Mouse (Mus musculus) CD4-positive, CD25-positive, alpha-beta regulatory T cell, adult 4 months (primary cell): Measurements from ENCODE around the gene Crat. TPM values are rescaled to one million over a fixed set of nuclear protein-coding genes. Genes with fewer than 3 reads are reported as not detected.

Experiments
- ATAC-seq: one replicate; pipeline ENCODE4 v1.8.0; 2017
- polyA plus RNA-seq, 2 experiments: library from polyadenylated mRNA; unstranded; fragments of 100-300 nt; shearing (Covaris generic); gene quantifications; one replicate each; pipeline ENCODE4 v1.2.1; 2017

Crat gene
- polyA plus RNA-seq, 2 experiments from 2014 or later = 1.1 to 2.2 TPM

GRCm38 (mm10) chr2:30403870-30404269 lies 11.7 kb downstream of the Crat start:
- ATAC-seq = no peak

DNA sequence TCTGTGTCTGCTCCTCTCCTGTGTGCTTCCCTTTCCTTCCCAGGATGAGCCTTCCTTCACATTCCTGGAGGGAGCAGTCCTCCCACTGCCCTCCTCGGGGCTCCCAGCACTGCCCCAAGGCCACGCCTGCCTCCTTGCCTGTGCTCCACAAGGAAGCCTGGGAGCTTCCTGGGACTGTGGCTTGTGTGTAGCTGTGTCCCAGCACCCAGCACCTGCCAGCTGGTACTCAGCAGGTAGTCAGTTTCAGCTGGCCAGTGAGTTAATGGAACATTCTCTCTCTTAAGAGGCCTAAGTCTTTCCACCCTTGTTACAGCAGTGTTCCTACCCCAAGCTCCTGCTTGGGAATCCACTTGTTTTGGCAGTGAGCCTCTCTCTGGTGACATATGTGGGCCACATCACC lies 12.8 kb downstream of the Crat start:
- no peak for ATAC-seq

GRCm38 (mm10) chr2:30402351-30402826 lies 13.2 kb downstream of the Crat start:
- no peak for ATAC-seq

DNA sequence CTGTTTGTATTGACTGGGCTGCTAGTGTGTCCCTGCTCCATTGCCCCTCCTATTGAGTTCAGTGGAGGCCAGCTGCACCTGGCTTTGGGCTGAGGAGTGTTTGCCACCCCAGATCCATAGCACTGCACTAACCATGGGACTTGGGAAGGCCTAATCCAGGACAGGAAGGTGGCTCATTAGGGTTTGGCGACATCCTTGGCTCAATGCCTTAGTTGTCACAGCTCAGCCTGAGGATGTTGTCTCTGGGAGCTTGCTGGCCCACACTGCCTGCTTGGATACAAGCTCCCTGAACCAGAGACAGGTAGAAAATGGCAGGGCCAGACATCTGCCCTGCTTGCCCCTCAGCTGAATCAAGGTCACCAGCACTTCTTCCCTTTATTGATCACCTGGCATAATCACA lies 14.0 kb downstream of the Crat start:
- no peak for ATAC-seq

- ATAC-seq = no peak
Measured at GRCm38 (mm10) chr2:30399191-30400171, 16.1 kb downstream of the Crat start.

GRCm38 (mm10) chr2:30397986-30398512 lies 17.6 kb downstream of the Crat start:
- no peak for ATAC-seq

DNA sequence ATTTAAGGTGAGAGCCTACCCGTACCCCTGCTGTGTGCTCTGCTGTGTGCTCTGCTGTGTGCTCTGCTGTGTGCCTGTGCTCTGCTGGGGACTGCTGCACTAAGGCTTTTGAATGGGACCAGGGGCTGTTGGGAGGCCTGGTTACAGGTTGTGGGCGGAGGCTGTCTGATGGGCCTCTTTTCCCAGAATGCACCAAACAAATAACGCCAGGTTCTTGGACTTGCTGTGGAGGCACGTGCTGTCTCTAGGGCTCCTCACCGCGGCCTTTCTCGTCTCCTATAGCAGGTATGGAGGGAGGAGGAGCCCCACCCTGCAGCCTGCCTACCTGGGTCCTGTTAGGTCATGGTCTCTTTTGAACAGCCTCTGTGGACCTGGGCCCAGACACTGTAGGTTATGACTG lies 19.4 kb downstream of the Crat start:
- ATAC-seq = no peak

DNA sequence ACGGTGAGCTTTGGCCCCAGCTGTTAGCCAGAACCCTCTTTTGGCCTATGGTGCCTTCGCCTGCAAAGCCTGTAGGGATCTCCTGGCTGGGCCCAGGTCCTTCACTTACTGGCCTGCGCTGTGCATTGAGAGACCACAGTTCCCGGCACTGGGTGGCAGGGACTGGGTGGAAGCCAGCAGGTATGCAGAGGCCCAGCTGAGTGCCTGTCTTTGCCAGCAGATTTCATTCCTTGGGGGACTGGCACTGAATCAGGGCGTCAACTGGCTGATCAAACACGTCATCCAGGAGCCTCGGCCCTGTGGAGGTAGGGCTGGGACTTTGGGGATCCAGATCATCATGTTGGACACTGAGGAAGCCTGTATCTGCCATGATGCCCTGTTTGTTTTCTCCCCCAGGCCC lies 19.9 kb downstream of the Crat start:
- ATAC-seq = no peak

DNA sequence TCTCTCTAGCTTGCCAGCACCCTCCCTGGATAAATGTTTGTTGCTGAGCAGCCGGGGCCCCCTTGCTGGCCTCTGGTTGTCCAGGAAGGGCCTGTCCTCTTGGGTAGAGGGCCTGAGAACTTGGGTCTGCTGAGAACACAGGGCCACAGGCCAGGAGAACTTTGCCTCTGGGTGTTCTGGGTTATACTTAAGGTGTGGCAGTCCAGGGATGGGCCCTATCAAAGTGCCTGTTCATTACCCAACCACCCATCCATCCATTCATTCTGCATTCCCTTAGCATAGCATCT lies 22.3 kb downstream of the Crat start:
- no peak for ATAC-seq

- peak; percentile 26 for ATAC-seq
Measured at GRCm38 (mm10) chr2:30392577-30393369, 22.8 kb downstream of the Crat start.

- ATAC-seq = peak; percentile 96
Measured at GRCm38 (mm10) chr2:30392114-30392576, 23.5 kb downstream of the Crat start, which contains the start of gene Dolpp1. Dolpp1 (plus strand) TSS chr2:30392254.

GRCm38 (mm10) chr2:30389000-30389399 lies 26.6 kb downstream of the Crat start:
- no peak for ATAC-seq

DNA sequence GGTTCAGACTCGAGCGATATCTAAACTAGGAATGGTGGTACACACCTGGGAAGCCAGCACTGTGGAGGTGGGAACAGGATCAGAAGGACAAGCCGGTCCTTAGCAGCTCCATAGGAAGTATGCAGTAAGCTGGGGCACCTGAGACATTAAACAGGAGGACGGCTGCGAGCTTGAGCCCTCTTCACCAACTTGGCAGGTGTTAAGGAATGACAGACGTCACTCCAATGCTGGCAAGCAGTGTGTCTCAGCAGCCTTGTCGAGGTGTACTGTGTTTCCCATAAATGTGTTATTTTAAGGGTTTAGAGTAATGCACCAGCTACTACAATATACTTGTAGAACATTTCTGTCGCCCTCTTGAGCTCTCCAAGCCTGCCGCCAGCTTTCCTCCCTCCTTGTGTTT lies 28.7 kb downstream of the Crat start:
- no peak for ATAC-seq

DNA sequence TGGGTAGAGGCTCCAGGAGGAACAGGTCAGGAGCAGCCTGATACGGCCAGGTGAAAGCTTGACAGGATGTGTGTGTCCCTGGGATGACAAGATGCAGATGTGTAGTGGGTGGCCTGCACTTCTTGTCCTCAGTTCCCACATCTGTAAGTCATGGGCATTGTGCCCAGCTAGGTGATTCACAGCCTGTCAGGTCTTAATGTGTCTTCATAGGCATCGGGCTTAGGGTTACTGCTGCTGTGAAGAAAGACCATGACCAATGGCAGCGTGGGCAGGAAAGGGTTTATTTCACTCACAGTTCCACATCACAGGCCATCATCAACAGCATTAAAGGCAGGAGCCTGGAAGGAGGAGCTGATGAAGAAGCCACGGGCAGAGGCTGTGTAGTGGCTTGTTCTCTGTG lies 30.0 kb downstream of the Crat start:
- no peak for ATAC-seq

GRCm38 (mm10) chr2:30384814-30385213 lies 30.8 kb downstream of the Crat start:
- no peak for ATAC-seq

GRCm38 (mm10) chr2:30381377-30381725 lies 34.3 kb downstream of the Crat start:
- no peak for ATAC-seq

GRCm38 (mm10) chr2:30380564-30381376 lies 34.8 kb downstream of the Crat start:
- ATAC-seq = no peak

GRCm38 (mm10) chr2:30379307-30379706 lies 36.3 kb downstream of the Crat start:
- no peak for ATAC-seq

- ATAC-seq = no peak
Measured at GRCm38 (mm10) chr2:30377721-30378120, 37.9 kb downstream of the Crat start.

DNA sequence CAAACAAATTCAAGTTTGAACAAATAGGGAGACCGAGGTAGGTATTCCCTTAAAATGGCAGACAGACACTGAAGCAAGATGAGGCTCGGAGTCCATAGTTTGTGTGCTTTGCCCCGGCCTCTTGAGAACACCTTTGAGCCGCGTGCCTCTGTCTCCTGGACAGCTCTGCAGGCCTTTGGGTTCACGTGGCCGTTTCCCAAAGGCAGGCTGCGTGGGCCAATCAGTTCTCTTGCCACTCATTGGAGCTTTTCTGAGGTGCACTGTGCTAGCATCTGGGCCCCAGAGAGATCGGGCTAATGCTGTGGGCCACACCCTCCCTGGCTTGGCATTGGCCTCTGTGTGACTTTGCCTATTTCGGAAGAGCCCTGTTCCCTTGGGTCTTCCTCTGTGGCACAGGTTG lies 39.7 kb downstream of the Crat start:
- ATAC-seq = no peak

- ATAC-seq = no peak
Measured at GRCm38 (mm10) chr2:30372726-30373125, 42.9 kb downstream of the Crat start.

GRCm38 (mm10) chr2:30371544-30371943 lies 44.1 kb downstream of the Crat start:
- no peak for ATAC-seq
